Mouse (Mus musculus) liver, embryonic 12.5 days (tissue): ENCODE data around the gene Scgn. TPM values are rescaled to one million over a fixed set of nuclear protein-coding genes. Genes with fewer than 3 reads are reported as not detected.

Experiments
- ATAC-seq: fragments of 200-750 bp; cut with Nextera tagmentation; 2 replicates; pipeline ENCODE4 v1.8.0; 2017; ENCODE audit warnings: moderate number of reproducible peaks, mild to moderate bottlenecking, moderate library complexity
- H3K27ac ChIP-seq: fragments of 300-500 bp; sonication (generic); 2 replicates; pipeline ENCODE4 v1.5.1; 2016; ENCODE audit warnings: mild to moderate bottlenecking
- H3K27me3 ChIP-seq: fragments of 300-500 bp; sonication (generic); replicated peaks from 2 replicates; pipeline ENCODE4 v1.6.1; 2016; ENCODE audit warnings: mild to moderate bottlenecking, moderate library complexity
- H3K36me3 ChIP-seq: fragments of 300-500 bp; sonication (generic); 2 replicates; pipeline ENCODE4 v1.6.1; 2016; ENCODE audit warnings: mild to moderate bottlenecking, moderate library complexity
- H3K4me1 ChIP-seq: fragments of 300-500 bp; sonication (generic); 2 replicates; pipeline ENCODE4 v1.6.1; 2016
- H3K4me2 ChIP-seq: fragments of 300-500 bp; sonication (generic); 2 replicates; pipeline ENCODE4 v1.6.1; 2016; ENCODE audit warnings: mild to moderate bottlenecking, moderate library complexity
- H3K4me3 ChIP-seq: fragments of 300-500 bp; sonication (generic); 2 replicates; pipeline ENCODE4 v1.5.1; 2016; ENCODE audit warnings: mild to moderate bottlenecking, moderate library complexity
- H3K9ac ChIP-seq: fragments of 300-500 bp; sonication (generic); 2 replicates; pipeline ENCODE4 v1.6.1; 2016; ENCODE audit warnings: mild to moderate bottlenecking, moderate library complexity
- H3K9me3 ChIP-seq: fragments of 300-500 bp; sonication (generic); replicated peaks from 2 replicates; pipeline ENCODE4 v1.6.1; 2016; ENCODE audit warnings: mild to moderate bottlenecking, moderate library complexity
- WGBS: fragments of 180-500 bp; shearing (Covaris S2); methylation state at CpG from one replicate; pipeline ENCODE4 v1.1.7; 2016; ENCODE audit not compliant: insufficient replicate concordance; 5-methylcytosine and 5-hydroxymethylcytosine counted together
- polyA plus RNA-seq: library from polyadenylated mRNA; unstranded; fragments of >200 nt; fragmentation: Nextera tagmentation; extraction: Ambion mirVana; gene quantifications from 2 replicates; pipeline ENCODE4 v1.2.1, GENCODE M21; 2016

The Scgn gene
- polyA plus RNA-seq, 1 experiment from 2014 or later: not detected

GRCm38 (mm10) chr13:23990451-23990850 is 563 bp downstream of the Scgn start:
- Histone ChIP-seq H3K27ac (no peak overlapping the region), H3K4me3 (no peak overlapping the region), H3K36me3 (no peaks in the 10 kb centered on the region), H3K9ac (no peak overlapping the region), H3K9me3 (no peaks in the 10 kb centered on the region), H3K27me3 (peaks cover 60% of the 10 kb centered on the region), H3K4me1 (no peaks in the 10 kb centered on the region), H3K4me2 (no peak overlapping the region)
- no peak for ATAC-seq
- 40% methylated on average over 5 of the region's 5 CpGs for WGBS

- no peak for ATAC-seq
- H3K4me1 ChIP-seq: no peaks in the 10 kb centered on the region
- WGBS: 47% methylated on average over 3 of the region's 3 CpGs
- H3K4me2 ChIP-seq: no peak overlapping the region
- H3K4me3 ChIP-seq: no peak overlapping the region
- H3K9me3 ChIP-seq: no peaks in the 10 kb centered on the region
- no peak overlapping the region for H3K9ac ChIP-seq
- H3K27me3 ChIP-seq: peaks cover 15% of the 10 kb centered on the region
- H3K27ac ChIP-seq: no peak overlapping the region
- no peaks in the 10 kb centered on the region for H3K36me3 ChIP-seq
These were observed 5.9 kb downstream of the Scgn start for GRCm38 (mm10) chr13:23985130-23985529.

- no peak for ATAC-seq
- H3K4me2 ChIP-seq: no peak overlapping the region
- H3K36me3 ChIP-seq: no peaks in the 10 kb centered on the region
- no peaks in the 10 kb centered on the region for H3K4me1 ChIP-seq
- H3K9ac ChIP-seq: no peak overlapping the region
- no peak overlapping the region for H3K27ac ChIP-seq
- no peak overlapping the region for H3K4me3 ChIP-seq
- 47% methylated on average over 5 of the region's 5 CpGs for WGBS
- no peaks in the 10 kb centered on the region for H3K9me3 ChIP-seq
- H3K27me3 ChIP-seq: no peaks in the 10 kb centered on the region
These were observed 18.7 kb downstream of the Scgn start for GRCm38 (mm10) chr13:23972271-23972670.

GRCm38 (mm10) chr13:23971870-23972269 is 19.1 kb downstream of the Scgn start:
- Histone ChIP-seq H3K9me3 (no peaks in the 10 kb centered on the region), H3K4me2 (no peak overlapping the region), H3K27me3 (no peaks in the 10 kb centered on the region), H3K9ac (no peak overlapping the region), H3K4me1 (no peaks in the 10 kb centered on the region), H3K36me3 (no peaks in the 10 kb centered on the region), H3K27ac (no peak overlapping the region), H3K4me3 (no peak overlapping the region)
- no peak for ATAC-seq
- WGBS: 51% methylated on average over 2 of the region's 2 CpGs

GRCm38 (mm10) chr13:23964909-23965308 is 26.1 kb downstream of the Scgn start:
- no peak overlapping the region for H3K4me3 ChIP-seq
- H3K4me1 ChIP-seq: no peaks in the 10 kb centered on the region
- H3K27ac ChIP-seq: no peak overlapping the region
- no peak for ATAC-seq
- WGBS: 43% methylated on average over 2 of the region's 2 CpGs
- no peak overlapping the region for H3K4me2 ChIP-seq
- no peaks in the 10 kb centered on the region for H3K36me3 ChIP-seq
- no peaks in the 10 kb centered on the region for H3K27me3 ChIP-seq
- H3K9ac ChIP-seq: no peak overlapping the region
- no peaks in the 10 kb centered on the region for H3K9me3 ChIP-seq

GRCm38 (mm10) chr13:23959776-23960175 is 31.2 kb downstream of the Scgn start:
- Histone ChIP-seq H3K4me3 (no peak overlapping the region), H3K27ac (no peak overlapping the region), H3K4me2 (no peak overlapping the region), H3K4me1 (no peaks in the 10 kb centered on the region), H3K27me3 (no peaks in the 10 kb centered on the region), H3K9me3 (no peaks in the 10 kb centered on the region), H3K9ac (no peak overlapping the region), H3K36me3 (no peaks in the 10 kb centered on the region)
- no peak for ATAC-seq
- 28% methylated on average over 2 of the region's 2 CpGs for WGBS

- H3K4me1 ChIP-seq: no peaks in the 10 kb centered on the region
- no peak overlapping the region for H3K4me3 ChIP-seq
- H3K27me3 ChIP-seq: no peaks in the 10 kb centered on the region
- no peak overlapping the region for H3K27ac ChIP-seq
- no peak overlapping the region for H3K4me2 ChIP-seq
- H3K9ac ChIP-seq: no peak overlapping the region
- no peak for ATAC-seq
- WGBS: 51% methylated on average over 3 of the region's 3 CpGs
- H3K9me3 ChIP-seq: no peaks in the 10 kb centered on the region
- no peaks in the 10 kb centered on the region for H3K36me3 ChIP-seq
These were observed 40.1 kb downstream of the Scgn start for GRCm38 (mm10) chr13:23950928-23951327.

GRCm38 (mm10) chr13:23949484-23950246 is 41.3 kb downstream of the Scgn start:
- Histone ChIP-seq H3K9ac (no peak overlapping the region), H3K4me1 (no peaks in the 10 kb centered on the region), H3K4me2 (no peak overlapping the region), H3K9me3 (no peaks in the 10 kb centered on the region), H3K4me3 (no peak overlapping the region), H3K27me3 (no peaks in the 10 kb centered on the region), H3K36me3 (no peaks in the 10 kb centered on the region), H3K27ac (no peak overlapping the region)
- ATAC-seq: no peak
- 61% methylated on average over 14 of the region's 14 CpGs for WGBS

GRCm38 (mm10) chr13:23946254-23946653 is 44.8 kb downstream of the Scgn start:
- Histone ChIP-seq H3K4me2 (no peak overlapping the region), H3K4me1 (no peaks in the 10 kb centered on the region), H3K4me3 (no peak overlapping the region), H3K36me3 (no peaks in the 10 kb centered on the region), H3K9me3 (no peaks in the 10 kb centered on the region), H3K27ac (no peak overlapping the region), H3K27me3 (0 out of 2 replicates have a peak, but pooled peaks cover 3% of the 10 kb centered on the region), H3K9ac (no peak overlapping the region)
- ATAC-seq: no peak
- 37% methylated on average over 2 of the region's 2 CpGs for WGBS

- Histone ChIP-seq H3K4me2 (no peak overlapping the region), H3K4me1 (no peaks in the 10 kb centered on the region), H3K27ac (no peak overlapping the region), H3K4me3 (no peak overlapping the region), H3K27me3 (0 out of 2 replicates have a peak, but pooled peaks cover 3% of the 10 kb centered on the region), H3K9me3 (no peaks in the 10 kb centered on the region), H3K9ac (no peak overlapping the region), H3K36me3 (no peaks in the 10 kb centered on the region)
- no peak for ATAC-seq
- WGBS: 37% methylated on average over 2 of the region's 2 CpGs
These were observed 48.2 kb downstream of the Scgn start for GRCm38 (mm10) chr13:23942861-23943260.

GRCm38 (mm10) chr13:23940291-23940690 is 50.7 kb downstream of the Scgn start:
- H3K36me3 ChIP-seq: no peaks in the 10 kb centered on the region
- no peak overlapping the region for H3K27ac ChIP-seq
- H3K4me2 ChIP-seq: no peak overlapping the region
- no peak for ATAC-seq
- no peak overlapping the region for H3K4me3 ChIP-seq
- H3K27me3 ChIP-seq: 0 out of 2 replicates have a peak, but pooled peaks cover 3% of the 10 kb centered on the region
- WGBS: 62% methylated on average over 6 of the region's 6 CpGs
- no peaks in the 10 kb centered on the region for H3K9me3 ChIP-seq
- no peak overlapping the region for H3K9ac ChIP-seq
- H3K4me1 ChIP-seq: no peaks in the 10 kb centered on the region

- Histone ChIP-seq H3K4me3 (no peak overlapping the region), H3K27ac (no peak overlapping the region), H3K4me2 (no peak overlapping the region), H3K27me3 (0 out of 2 replicates have a peak, but pooled peaks cover 3% of the 10 kb centered on the region), H3K4me1 (no peaks in the 10 kb centered on the region), H3K36me3 (no peaks in the 10 kb centered on the region), H3K9me3 (no peaks in the 10 kb centered on the region), H3K9ac (no peak overlapping the region)
- ATAC-seq: no peak
- WGBS: 74% methylated on average over 1 of the region's 1 CpGs
These were observed 52.3 kb downstream of the Scgn start for GRCm38 (mm10) chr13:23938699-23939098.

GRCm38 (mm10) chr13:23934211-23934520 is 56.8 kb downstream of the Scgn start, which contains the start of gene Hist1h2aa:
Hist1h2aa (plus strand) TSS chr13:23934462.
- 82% methylated on average over 10 of the region's 10 CpGs for WGBS

More at GRCm38 (mm10) chr13:23934211-23934520, 56.8 kb downstream of the Scgn start, which contains the start of gene Hist1h2aa:
- Histone ChIP-seq H3K27me3 (no peaks in the 10 kb centered on the region), H3K4me2 (no peak within 1 kb of the TSS), H3K9me3 (no peaks in the 10 kb centered on the region), H3K36me3 (no peaks in the 10 kb centered on the region), H3K9ac (no peak within 1 kb of the TSS), H3K4me3 (no peak within 1 kb of the TSS), H3K4me1 (no peaks in the 10 kb centered on the region), H3K27ac (no peak within 1 kb of the TSS)
- ATAC-seq: no peak
